Mouse (Mus musculus) mesoderm, embryonic 11.5 days (tissue): ENCODE results near the gene Olfr430.
"Not testable (repeated sequence)": the region's sequence is repeated elsewhere in the genome, so short reads cannot be mapped to it uniquely, and the experiment has no call there.

Source experiments
- DNase-seq: peaks from one replicate; pipeline ENCODE4 v3.0.0-alpha.2; 2012; ENCODE audit warnings: low read depth, low spot score

Olfr430 gene

GRCm38 (mm10) chr1:174066305-174066704 is at the start of gene Olfr430:
Gene Olfr430 (plus strand): TSS chr1:174066605.
- DNase-seq: no peak

GRCm38 (mm10) chr1:174031698-174032097 is 34.7 kb upstream of the Olfr430 start, which contains the start of gene Ifi205:
Gene Ifi205 (minus strand): TSS chr1:174031810.
- no peak for DNase-seq

GRCm38 (mm10) chr1:174035841-174036240 is 30.6 kb upstream of the Olfr430 start:
- no peak for DNase-seq

- no peak for DNase-seq
These were observed 27.9 kb upstream of the Olfr430 start for GRCm38 (mm10) chr1:174038480-174038879.

- no peak for DNase-seq
These were observed 25.8 kb upstream of the Olfr430 start, which contains the start of gene Olfr433 for GRCm38 (mm10) chr1:174040523-174041177. Gene Olfr433 (plus strand): TSS chr1:174040705.

GRCm38 (mm10) chr1:174042091-174042884 is 24.1 kb upstream of the Olfr430 start:
- DNase-seq: not testable (repeated sequence)

- no peak for DNase-seq
These were observed 22.0 kb upstream of the Olfr430 start for GRCm38 (mm10) chr1:174044431-174044830.

- not testable (repeated sequence) for DNase-seq
These were observed 18.2 kb upstream of the Olfr430 start for GRCm38 (mm10) chr1:174048227-174048626.

- no peak for DNase-seq
These were observed 17.5 kb upstream of the Olfr430 start, which contains the start of gene Olfr432 for GRCm38 (mm10) chr1:174048893-174049292. Gene Olfr432 (plus strand): TSS chr1:174049205.

- not testable (repeated sequence) for DNase-seq
These were observed 17.0 kb upstream of the Olfr430 start for GRCm38 (mm10) chr1:174049357-174049756.

- no peak for DNase-seq
These were observed 15.9 kb upstream of the Olfr430 start for GRCm38 (mm10) chr1:174050532-174050931.

GRCm38 (mm10) chr1:174051515-174051914 is 14.9 kb upstream of the Olfr430 start:
- DNase-seq: no peak

- DNase-seq: no peak
These were observed 14.4 kb upstream of the Olfr430 start for GRCm38 (mm10) chr1:174051931-174052536.

- DNase-seq: no peak
These were observed 13.4 kb upstream of the Olfr430 start for GRCm38 (mm10) chr1:174052981-174053380.

- DNase-seq: no peak
These were observed 11.2 kb upstream of the Olfr430 start for GRCm38 (mm10) chr1:174055248-174055647.

GRCm38 (mm10) chr1:174084031-174084430 is 17.6 kb downstream of the Olfr430 start, which contains the start of gene Olfr429:
Gene Olfr429 (plus strand): TSS chr1:174084331.
- no peak for DNase-seq

GRCm38 (mm10) chr1:174096591-174096990 is 30.2 kb downstream of the Olfr430 start, which contains the start of gene Olfr427:
Gene Olfr427 (plus strand): TSS chr1:174096891.
- DNase-seq: no peak

GRCm38 (mm10) chr1:174103735-174104134 is 37.3 kb downstream of the Olfr430 start:
- no peak for DNase-seq

GRCm38 (mm10) chr1:174121062-174121461 is 54.7 kb downstream of the Olfr430 start, which contains the start of gene Olfr231:
Gene Olfr231 (minus strand): TSS chr1:174121162.
- DNase-seq: no peak
